Mouse (Mus musculus): ENCODE measurements around the gene Cars2.
"Not testable (repeated sequence)": the region's sequence is repeated elsewhere in the genome, so short reads cannot be mapped to it uniquely, and the experiment has no call there.

Cars2 gene

DNA sequence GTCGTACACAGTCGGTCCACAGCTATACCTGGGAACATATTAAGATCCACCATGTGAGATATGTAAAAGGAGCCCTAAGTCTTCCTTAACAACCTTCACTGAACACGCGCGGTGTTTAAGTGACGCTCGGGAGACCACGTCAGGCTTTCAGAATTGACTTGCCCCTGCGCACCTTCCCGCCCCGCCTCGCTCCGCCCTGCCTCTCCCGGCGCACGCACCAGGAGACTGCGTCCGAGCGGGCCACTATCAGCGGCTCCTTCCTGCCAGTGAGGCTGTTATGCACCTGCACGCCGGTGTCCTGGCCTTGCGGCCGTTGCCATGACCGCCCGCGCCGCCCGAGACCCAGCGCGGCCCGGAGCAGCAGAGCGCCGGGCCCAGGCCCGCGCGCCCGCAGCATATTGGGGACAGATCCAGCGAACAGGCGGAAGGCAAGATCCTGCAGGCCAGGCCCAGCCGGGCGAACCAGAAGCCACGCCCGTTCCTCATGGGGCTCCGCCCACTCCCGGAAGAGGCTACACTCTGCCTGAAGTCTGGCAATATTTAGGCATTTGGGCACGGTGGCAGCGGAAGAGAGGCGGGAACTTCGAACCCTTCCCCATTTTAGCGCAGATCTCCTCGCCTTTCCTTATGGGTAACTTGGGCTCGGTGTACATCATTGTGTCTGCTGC lies at the start of gene Cars2:
Cars2 (minus strand) TSS at position 503 of the 668 bp plus-strand sequence.
- DNase-seq (ENCODE audit: low read depth) = peak; percentile 87

DNA sequence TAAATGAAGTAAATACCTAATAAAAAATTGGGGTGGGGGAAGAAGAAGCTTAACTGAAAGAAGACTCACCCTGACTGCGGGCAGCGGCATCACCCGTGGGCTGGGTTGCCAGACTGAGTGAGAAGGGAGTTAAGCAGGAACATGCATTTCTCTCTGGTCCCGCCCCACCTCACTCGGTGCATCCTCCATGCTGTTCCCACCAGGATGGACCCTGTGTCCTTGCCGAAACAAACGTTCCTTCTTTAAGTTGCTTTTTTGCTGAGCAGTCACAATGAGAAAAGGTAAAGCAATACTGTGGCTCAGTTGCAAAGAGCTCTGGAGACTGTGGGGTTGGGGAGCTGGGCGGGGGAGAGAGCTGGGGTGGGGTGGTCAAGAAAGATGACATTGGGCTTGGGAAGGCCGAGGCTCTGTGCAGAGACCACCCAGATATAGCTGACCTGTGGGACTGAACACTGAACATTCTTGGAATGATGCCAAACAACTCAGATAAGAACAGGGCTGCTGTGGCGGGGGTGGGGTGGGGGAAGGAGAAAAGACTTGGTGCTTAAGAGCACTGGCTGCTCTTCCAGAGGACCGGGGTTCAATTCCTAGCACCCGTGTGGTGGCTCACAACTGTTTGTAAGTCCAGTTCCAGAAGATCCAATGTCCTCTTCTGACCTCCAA lies 42.8 kb upstream of the Cars2 start:
- no peak for DNase-seq (ENCODE audit: low read depth)

- no peak for DNase-seq (ENCODE audit: low read depth)
Observed at GRCm38 (mm10) chr8:11592296-11592695, 41.7 kb upstream of the Cars2 start.

- no peak for DNase-seq (ENCODE audit: low read depth)
Observed at GRCm38 (mm10) chr8:11591837-11592236, 41.3 kb upstream of the Cars2 start.

- DNase-seq (ENCODE audit: low read depth) = no peak
Observed at GRCm38 (mm10) chr8:11586374-11586745, 35.8 kb upstream of the Cars2 start.

- DNase-seq (ENCODE audit: low read depth) = no peak
Observed at GRCm38 (mm10) chr8:11585513-11586373, 35.2 kb upstream of the Cars2 start.

DNA sequence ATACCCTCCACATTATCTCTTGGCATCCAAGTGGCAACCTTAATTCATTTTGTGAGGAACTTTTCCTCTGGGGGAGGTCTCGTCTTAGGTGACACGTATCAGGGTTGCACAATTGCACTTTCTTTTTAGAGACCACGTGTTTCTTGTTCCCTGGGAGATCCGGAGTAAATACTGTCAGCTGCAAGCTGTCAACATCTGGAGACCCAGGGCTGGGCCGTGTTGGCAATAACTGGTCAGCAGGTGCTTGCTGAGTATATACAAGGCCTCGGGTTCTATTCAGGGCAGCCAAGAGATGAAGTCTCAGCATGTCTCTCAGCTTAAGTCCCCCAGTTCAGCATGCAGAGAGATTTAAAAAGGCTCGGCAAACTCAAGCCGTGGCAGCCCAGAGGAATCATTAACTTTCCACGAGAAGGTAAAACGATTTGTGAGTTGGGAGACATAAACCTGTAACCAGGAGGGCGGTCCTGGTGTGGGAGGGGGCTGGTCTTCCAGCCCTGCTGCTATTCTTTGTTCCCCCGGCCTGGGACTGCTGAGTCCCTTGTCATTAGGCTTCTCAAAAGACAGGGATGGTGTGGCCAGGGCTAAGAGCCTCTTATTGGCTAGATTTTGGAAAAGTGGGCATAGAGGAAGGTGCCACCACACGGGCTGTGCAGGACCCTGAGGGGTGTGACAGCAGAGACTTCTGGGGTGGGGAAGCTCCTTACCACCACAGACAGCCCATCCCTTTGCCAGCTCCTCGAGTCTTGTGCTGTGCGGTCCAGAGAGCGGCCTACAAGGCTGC lies 25.2 kb upstream of the Cars2 start:
- no peak for DNase-seq (ENCODE audit: low read depth)

- no peak for DNase-seq (ENCODE audit: low read depth)
Observed at GRCm38 (mm10) chr8:11574911-11575603, 24.5 kb upstream of the Cars2 start.

DNA sequence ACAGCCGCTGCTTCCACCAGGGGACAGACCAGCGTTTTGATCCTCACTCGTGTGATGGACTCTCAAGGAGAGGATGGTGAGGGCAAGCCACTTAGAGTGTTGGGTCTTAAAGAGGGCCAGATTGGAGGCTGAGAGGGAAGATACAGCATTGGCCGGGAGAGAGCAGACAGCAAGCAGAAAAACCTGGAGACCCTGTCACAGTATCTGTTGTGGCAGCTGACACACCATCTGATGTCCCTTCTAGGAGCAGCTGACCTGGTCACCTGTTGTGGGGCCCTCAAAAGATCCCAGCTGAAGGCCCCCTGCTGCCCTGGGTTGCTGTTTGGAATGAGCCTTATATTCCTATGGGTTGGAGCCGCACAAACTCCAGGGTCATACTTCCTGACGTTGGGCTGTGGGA lies 21.8 kb upstream of the Cars2 start:
- DNase-seq (ENCODE audit: low read depth) = no peak

GRCm38 (mm10) chr8:11571950-11572349 lies 21.4 kb upstream of the Cars2 start:
- no peak for DNase-seq (ENCODE audit: low read depth)

DNA sequence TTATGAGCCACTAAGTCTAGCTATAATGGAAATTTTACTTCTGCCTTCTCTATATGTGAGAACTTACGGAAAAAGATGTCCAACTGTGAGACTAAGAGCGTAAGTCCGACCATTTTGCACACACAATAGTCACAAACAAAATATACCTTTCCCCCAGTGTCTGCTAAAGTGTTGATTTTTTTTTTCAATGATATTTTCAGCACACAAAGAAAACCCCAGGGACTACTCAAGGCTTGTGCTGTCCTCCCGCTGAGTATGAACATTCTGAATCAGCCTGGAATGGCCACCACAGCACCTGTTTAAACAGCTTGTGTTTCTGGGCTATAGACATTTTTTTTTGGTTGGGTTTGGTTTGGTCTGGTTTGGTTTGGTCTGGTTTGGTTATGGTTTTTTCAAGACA lies 20.2 kb upstream of the Cars2 start:
- no peak for DNase-seq (ENCODE audit: low read depth)

GRCm38 (mm10) chr8:11569260-11570097 lies 18.9 kb upstream of the Cars2 start:
- DNase-seq (ENCODE audit: low read depth) = no peak

- not testable (repeated sequence) for DNase-seq (ENCODE audit: low read depth)
Observed at GRCm38 (mm10) chr8:11568193-11568592, 17.6 kb upstream of the Cars2 start.

GRCm38 (mm10) chr8:11564721-11565120 lies 14.1 kb upstream of the Cars2 start:
- DNase-seq (ENCODE audit: low read depth) = no peak

- DNase-seq (ENCODE audit: low read depth) = no peak
Observed at GRCm38 (mm10) chr8:11564236-11564635, 13.7 kb upstream of the Cars2 start.

DNA sequence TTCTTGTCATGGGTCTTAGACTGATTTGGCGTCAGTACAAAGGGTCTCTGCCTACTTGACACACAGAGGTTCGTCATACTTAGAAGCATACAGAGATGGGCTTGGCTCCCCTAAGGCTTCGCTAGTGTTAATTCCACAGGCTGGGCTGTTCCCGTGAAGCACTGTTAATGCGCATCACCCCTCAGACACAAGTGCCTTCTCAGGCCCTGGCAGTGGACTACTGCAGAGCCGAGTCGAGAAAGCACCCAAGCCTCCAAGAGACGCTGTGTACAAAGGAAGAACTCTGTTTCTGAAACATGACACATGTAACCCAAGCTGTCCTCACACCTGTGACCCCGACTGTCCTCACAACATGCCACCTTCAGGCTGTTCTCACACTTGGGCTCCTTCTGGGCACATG lies 9.6 kb upstream of the Cars2 start:
- DNase-seq (ENCODE audit: low read depth) = no peak

- no peak for DNase-seq (ENCODE audit: low read depth)
Observed at GRCm38 (mm10) chr8:11559511-11559910, 8.9 kb upstream of the Cars2 start.

- DNase-seq (ENCODE audit: low read depth) = peak; percentile 98
Observed at GRCm38 (mm10) chr8:11557768-11558629, 7.4 kb upstream of the Cars2 start.

DNA sequence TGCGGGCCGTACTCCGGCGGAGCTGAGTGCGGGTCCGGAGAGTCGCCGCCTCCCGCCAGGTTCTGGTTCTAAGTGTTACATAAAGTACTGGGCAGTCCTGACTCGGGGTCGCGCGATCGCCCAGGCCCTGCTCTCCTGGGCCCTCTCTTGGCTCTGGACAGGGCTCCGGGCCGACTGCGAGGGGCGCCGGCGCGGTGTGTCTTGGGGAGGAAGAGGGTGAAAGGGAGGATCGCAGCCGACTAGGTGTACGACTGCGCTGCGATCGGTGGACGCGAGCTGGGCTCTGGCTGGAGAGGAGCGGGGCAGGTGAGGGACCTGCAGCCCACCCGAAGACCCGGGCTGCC lies 6.8 kb upstream of the Cars2 start:
- no peak for DNase-seq (ENCODE audit: low read depth)
